Mouse (Mus musculus): ENCODE results near the gene Aldh3a2. TPM values are rescaled to one million over a fixed set of nuclear protein-coding genes. Genes with fewer than 3 reads are reported as not detected.
"Not testable (repeated sequence)": the region's sequence is repeated elsewhere in the genome, so short reads cannot be mapped to it uniquely, and the experiment has no call there.

The Aldh3a2 gene
- 21.8 and 30.2 TPM in 2 replicates for polyA plus RNA-seq (2014; fragmentation: Nextera tagmentation; extraction: Ambion mirVana)

DNA sequence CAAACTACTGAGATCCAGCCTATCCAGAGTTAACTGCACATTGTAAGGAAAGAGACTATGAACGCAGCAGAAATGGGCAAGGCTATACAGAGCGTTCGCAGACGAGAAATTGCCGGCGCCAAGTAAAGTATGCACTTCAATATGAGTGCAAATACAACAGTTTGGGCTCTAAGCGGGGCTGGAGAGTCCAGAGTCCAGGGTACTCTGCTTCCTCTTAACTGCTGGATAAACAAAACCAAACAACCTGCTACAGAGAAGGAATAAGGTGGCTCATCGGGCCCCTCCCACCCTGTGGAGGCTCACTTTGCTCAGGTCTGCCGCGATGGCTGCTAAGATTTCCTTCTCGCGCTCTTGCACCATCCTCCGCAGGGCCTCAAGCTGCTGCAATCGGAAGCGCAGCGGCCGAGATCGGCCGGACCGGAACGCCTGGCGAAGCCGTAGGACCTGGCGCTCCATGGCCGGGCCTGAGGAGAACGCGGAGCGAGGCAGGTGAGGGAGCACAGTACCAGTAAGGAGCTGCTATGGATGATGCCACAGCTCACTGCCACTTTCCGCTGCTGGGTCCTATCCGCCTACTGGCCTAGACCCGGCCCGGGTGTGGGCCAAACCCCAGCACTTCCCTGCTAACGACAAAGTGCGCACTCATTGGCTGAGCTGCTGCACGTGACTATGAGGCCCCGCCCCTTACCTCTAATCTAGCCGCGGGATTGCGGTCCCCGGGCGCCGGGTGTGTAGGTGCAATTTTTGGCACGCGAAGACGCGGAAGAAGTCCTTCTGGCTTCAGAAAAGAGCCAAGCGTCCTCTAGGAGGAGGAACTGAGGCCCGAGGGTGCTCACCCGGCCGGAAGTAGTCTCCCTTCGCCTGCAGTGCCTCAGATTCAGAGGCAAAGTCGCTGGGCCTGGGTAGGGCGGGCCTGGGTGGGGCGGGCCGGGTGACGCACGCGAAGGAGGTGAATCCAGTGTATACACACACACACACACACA is at the start of gene Aldh3a2:
Aldh3a2 (minus strand) TSS at position 914 of the 983 bp plus-strand sequence.
- WGBS: under 1% methylated on average over 58 of the region's 58 CpGs
- peak within 1 kb of the TSS; percentile 74 for H3K4me2 ChIP-seq (ENCODE audit: low read length)
- H3K27ac ChIP-seq (replicated peaks; ENCODE audit: low read depth, low read length): peak within 1 kb of the TSS; percentile 93
- H3K9ac ChIP-seq (replicated peaks; ENCODE audit: low read length): peak within 1 kb of the TSS; percentile 68
- H3K4me3 ChIP-seq (replicated peaks; ENCODE audit: low read depth, low read length): peak within 1 kb of the TSS; percentile 66
- H3K4me1 ChIP-seq (ENCODE audit: control insufficient read depth, insufficient read depth, low read length): peaks cover 8% of the 10 kb centered on the region
- DNase-seq: peak; percentile 96
- no peaks in the 10 kb centered on the region for H3K9me3 ChIP-seq (ENCODE audit: control insufficient read depth, low read length)
- H3K27me3 ChIP-seq (ENCODE audit: control insufficient read depth, insufficient read depth, low read length): no peaks in the 10 kb centered on the region
- peaks cover 13% of the 10 kb centered on the region for H3K36me3 ChIP-seq (ENCODE audit: control insufficient read depth, insufficient read depth, low read length)
- peak; percentile 99 for ATAC-seq (ENCODE audit: low FRiP score, low TSS enrichment)

DNA sequence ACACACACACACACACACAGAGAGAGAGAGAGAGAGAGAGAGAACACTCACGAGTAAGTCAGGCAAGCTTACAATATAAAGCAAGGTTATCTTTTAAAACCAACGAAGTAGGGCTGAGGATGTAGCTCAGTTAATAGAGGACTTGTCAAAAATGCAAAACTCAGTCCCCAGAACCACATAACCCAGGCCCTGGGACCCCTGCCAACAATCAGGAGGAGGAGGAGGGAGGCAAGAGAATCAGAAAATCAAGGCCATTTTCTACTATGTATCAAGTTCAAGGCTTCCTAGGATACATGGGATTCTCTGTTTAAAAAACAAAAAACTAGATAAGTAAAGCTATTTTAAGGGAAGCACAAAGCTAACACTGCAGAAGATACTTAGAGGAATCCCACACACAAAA is 49.6 kb upstream of the Aldh3a2 start:
- no peak for DNase-seq
- H3K36me3 ChIP-seq (ENCODE audit: control insufficient read depth, insufficient read depth, low read length): no peaks in the 10 kb centered on the region
- no peaks in the 10 kb centered on the region for H3K4me1 ChIP-seq (ENCODE audit: control insufficient read depth, insufficient read depth, low read length)
- no peak overlapping the region for H3K4me2 ChIP-seq (ENCODE audit: low read length)
- WGBS: 72% methylated on average over 2 of the region's 2 CpGs
- no peak overlapping the region for H3K9ac ChIP-seq (replicated peaks; ENCODE audit: low read length)
- no peak for ATAC-seq (ENCODE audit: low FRiP score, low TSS enrichment)
- no peak overlapping the region for H3K4me3 ChIP-seq (replicated peaks; ENCODE audit: low read depth, low read length)
- H3K27ac ChIP-seq (replicated peaks; ENCODE audit: low read depth, low read length): no peak overlapping the region
- H3K27me3 ChIP-seq (ENCODE audit: control insufficient read depth, insufficient read depth, low read length): no peaks in the 10 kb centered on the region
- H3K9me3 ChIP-seq (ENCODE audit: control insufficient read depth, low read length): no peaks in the 10 kb centered on the region

DNA sequence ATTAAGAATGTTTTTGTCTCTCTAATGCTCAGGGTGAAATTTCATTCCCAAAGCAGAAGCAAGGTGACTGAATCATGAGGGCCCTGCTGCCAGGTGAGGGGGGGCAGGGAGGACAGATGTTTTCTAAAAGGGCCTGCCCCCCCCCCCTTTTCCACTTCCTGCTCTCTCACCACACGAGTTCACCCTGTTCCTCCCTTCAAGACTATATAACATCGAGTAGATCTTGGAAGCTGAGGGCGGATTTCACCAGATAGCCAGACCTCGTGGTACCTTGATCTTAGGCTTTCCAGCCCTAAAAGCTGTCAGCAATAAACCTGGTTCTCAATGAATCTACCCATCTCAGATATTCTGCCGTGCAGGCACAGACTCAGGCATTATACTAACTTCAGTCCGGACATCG is 43.1 kb upstream of the Aldh3a2 start:
- Histone ChIP-seq H3K4me1 (ENCODE audit: control insufficient read depth, insufficient read depth, low read length) (no peaks in the 10 kb centered on the region), H3K9ac (replicated peaks; ENCODE audit: low read length) (no peak overlapping the region), H3K36me3 (ENCODE audit: control insufficient read depth, insufficient read depth, low read length) (no peaks in the 10 kb centered on the region), H3K4me3 (replicated peaks; ENCODE audit: low read depth, low read length) (no peak overlapping the region), H3K27ac (replicated peaks; ENCODE audit: low read depth, low read length) (no peak overlapping the region), H3K27me3 (ENCODE audit: control insufficient read depth, insufficient read depth, low read length) (no peaks in the 10 kb centered on the region), H3K4me2 (ENCODE audit: low read length) (no peak overlapping the region), H3K9me3 (ENCODE audit: control insufficient read depth, low read length) (0 out of 2 replicates have a peak, but pooled peaks cover 4% of the 10 kb centered on the region)
- 77% methylated on average over 7 of the region's 7 CpGs for WGBS
- DNase-seq (no peak), ATAC-seq (ENCODE audit: low FRiP score, low TSS enrichment) (no peak)

DNA sequence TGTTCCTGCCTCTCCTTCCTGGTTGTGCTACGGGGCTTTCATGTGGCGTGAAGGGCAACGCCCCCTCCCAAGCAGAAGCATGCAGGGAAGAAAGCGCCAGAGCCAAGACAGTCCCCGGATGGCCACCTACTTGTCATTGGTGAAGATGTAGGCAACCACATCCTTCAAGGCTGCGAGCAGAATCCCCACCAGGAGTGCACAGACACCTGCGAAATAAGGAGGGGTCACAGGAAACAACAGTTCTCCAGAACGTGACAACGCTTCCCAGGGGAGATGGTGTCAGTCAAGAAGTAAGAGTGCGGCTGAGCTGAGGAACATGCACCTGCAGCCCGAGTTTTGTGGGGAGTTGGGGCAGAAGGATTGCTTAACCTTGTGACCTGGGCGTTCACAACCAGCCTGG is 42.6 kb upstream of the Aldh3a2 start:
- Histone ChIP-seq H3K4me3 (replicated peaks; ENCODE audit: low read depth, low read length) (no peak overlapping the region), H3K4me2 (ENCODE audit: low read length) (no peak overlapping the region), H3K36me3 (ENCODE audit: control insufficient read depth, insufficient read depth, low read length) (no peaks in the 10 kb centered on the region), H3K4me1 (ENCODE audit: control insufficient read depth, insufficient read depth, low read length) (no peaks in the 10 kb centered on the region), H3K27ac (replicated peaks; ENCODE audit: low read depth, low read length) (no peak overlapping the region), H3K27me3 (ENCODE audit: control insufficient read depth, insufficient read depth, low read length) (no peaks in the 10 kb centered on the region), H3K9me3 (ENCODE audit: control insufficient read depth, low read length) (0 out of 2 replicates have a peak, but pooled peaks cover 4% of the 10 kb centered on the region), H3K9ac (replicated peaks; ENCODE audit: low read length) (no peak overlapping the region)
- 71% methylated on average over 12 of the region's 12 CpGs for WGBS
- ATAC-seq (ENCODE audit: low FRiP score, low TSS enrichment) (no peak), DNase-seq (no peak)

DNA sequence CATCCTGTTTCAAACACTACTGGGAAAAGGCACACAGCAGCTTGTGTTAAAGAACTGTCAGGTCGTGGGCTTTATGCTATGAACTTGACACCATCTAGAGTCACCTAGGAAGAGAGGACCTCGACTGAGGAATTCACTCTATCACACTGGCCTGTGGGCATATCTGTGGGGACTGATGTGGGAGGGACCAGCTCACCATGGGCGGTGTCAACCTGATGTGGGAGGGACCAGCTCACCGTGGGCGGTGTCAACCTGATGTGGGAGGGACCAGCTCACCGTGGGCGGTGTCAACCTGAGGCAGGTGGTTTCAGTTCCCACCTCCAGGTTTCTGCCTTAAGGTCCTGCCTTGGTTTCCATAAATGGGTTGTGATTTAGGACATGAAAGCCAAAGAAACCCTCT is 40.5 kb upstream of the Aldh3a2 start:
- Histone ChIP-seq H3K36me3 (ENCODE audit: control insufficient read depth, insufficient read depth, low read length) (no peaks in the 10 kb centered on the region), H3K4me3 (replicated peaks; ENCODE audit: low read depth, low read length) (no peak overlapping the region), H3K9ac (replicated peaks; ENCODE audit: low read length) (no peak overlapping the region), H3K4me2 (ENCODE audit: low read length) (no peak overlapping the region), H3K4me1 (ENCODE audit: control insufficient read depth, insufficient read depth, low read length) (no peaks in the 10 kb centered on the region), H3K27me3 (ENCODE audit: control insufficient read depth, insufficient read depth, low read length) (no peaks in the 10 kb centered on the region), H3K27ac (replicated peaks; ENCODE audit: low read depth, low read length) (no peak overlapping the region), H3K9me3 (ENCODE audit: control insufficient read depth, low read length) (0 out of 2 replicates have a peak, but pooled peaks cover 4% of the 10 kb centered on the region)
- DNase-seq: no peak
- no peak for ATAC-seq (ENCODE audit: low FRiP score, low TSS enrichment)
- 38% methylated on average over 7 of the region's 7 CpGs for WGBS

DNA sequence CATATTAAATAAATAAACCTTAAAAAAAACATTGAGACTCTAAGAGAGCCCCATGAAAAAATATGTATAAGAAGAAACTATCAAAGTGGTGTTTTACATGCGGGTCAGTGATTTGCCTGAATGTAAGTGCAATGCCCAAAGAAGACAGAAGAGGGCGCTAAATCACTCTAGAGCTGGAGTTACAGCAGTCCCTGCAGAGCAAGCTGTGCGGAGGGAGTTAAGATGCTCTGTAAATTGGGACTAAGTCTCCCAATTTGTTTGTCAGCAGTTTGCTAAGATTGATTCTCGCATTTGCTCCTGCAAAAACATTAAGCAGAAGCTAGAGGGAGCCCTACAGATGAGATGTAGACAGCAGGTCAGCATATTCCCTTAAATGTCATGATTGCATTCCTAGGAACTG is 38.1 kb upstream of the Aldh3a2 start:
- ATAC-seq (ENCODE audit: low FRiP score, low TSS enrichment) (no peak), DNase-seq (no peak)
- Histone ChIP-seq H3K27ac (replicated peaks; ENCODE audit: low read depth, low read length) (no peak overlapping the region), H3K27me3 (ENCODE audit: control insufficient read depth, insufficient read depth, low read length) (no peaks in the 10 kb centered on the region), H3K36me3 (ENCODE audit: control insufficient read depth, insufficient read depth, low read length) (no peaks in the 10 kb centered on the region), H3K4me1 (ENCODE audit: control insufficient read depth, insufficient read depth, low read length) (no peaks in the 10 kb centered on the region), H3K9ac (replicated peaks; ENCODE audit: low read length) (no peak overlapping the region), H3K4me2 (ENCODE audit: low read length) (no peak overlapping the region), H3K9me3 (ENCODE audit: control insufficient read depth, low read length) (0 out of 2 replicates have a peak, but pooled peaks cover 4% of the 10 kb centered on the region), H3K4me3 (replicated peaks; ENCODE audit: low read depth, low read length) (no peak overlapping the region)
- 81% methylated on average over 4 of the region's 4 CpGs for WGBS

DNA sequence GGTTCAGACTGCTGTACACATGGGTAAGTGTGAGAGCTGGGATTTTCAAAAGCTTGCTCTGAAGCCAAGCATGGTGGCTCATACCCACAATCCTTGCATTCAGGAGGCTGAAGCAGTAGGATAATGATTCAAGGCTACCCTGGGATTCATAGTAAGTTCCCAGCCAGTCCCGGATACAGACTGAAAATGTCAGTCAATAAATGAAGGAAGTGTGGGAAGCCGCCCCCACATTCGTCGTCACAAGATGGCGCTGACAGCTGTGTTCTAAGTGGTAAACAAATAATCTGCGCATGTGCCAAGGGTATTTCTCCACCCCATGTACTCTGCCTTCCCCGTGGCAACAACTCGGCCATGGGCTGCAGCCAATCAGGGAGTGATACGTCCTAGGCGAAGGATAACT is 37.3 kb upstream of the Aldh3a2 start:
- 98% methylated on average over 6 of the region's 10 CpGs for WGBS
- H3K36me3 ChIP-seq (ENCODE audit: control insufficient read depth, insufficient read depth, low read length); H3K4me3 ChIP-seq (replicated peaks; ENCODE audit: low read depth, low read length); H3K9me3 ChIP-seq (ENCODE audit: control insufficient read depth, low read length); H3K27me3 ChIP-seq (ENCODE audit: control insufficient read depth, insufficient read depth, low read length); H3K9ac ChIP-seq (replicated peaks; ENCODE audit: low read length); ATAC-seq (ENCODE audit: low FRiP score, low TSS enrichment); H3K27ac ChIP-seq (replicated peaks; ENCODE audit: low read depth, low read length); H3K4me1 ChIP-seq (ENCODE audit: control insufficient read depth, insufficient read depth, low read length); DNase-seq; H3K4me2 ChIP-seq (ENCODE audit: low read length): not testable (repeated sequence)

DNA sequence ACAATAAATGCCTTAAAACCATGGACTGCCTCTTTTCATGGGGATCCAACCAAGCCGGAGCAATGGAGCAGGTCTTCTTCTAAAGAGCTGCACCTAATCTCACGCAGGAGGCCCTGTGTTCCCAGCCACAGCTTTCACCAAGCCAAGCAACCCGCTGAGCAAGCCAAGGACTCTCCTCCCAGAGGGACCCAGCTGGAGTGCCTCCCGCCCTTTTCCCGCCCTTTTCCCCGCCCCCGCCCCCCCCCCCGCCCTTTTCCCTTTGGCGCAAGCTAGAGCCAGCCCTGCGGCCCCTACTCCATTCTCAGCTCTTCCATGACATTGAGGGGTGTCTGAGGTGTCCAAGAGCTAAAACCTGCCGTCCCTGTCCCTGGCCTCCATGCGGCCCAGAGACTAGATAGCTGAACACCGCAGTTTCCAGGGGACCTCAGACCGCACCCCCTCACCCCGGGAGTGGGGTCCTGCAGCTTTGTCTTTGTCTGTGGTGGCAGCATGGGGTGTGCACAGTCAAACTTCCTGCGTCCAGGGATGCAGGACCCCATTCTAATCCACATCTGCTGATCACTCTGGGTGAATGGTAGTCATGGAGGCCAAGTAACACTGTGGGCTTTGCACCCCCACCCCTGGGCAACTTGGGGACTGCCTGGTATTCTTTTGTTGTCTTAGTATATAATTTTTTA is 33.6 kb upstream of the Aldh3a2 start:
- DNase-seq (no peak), ATAC-seq (ENCODE audit: low FRiP score, low TSS enrichment) (no peak)
- no peaks in the 10 kb centered on the region for H3K36me3 ChIP-seq (ENCODE audit: control insufficient read depth, insufficient read depth, low read length)
- 16% methylated on average over 12 of the region's 16 CpGs for WGBS
- H3K9ac ChIP-seq (replicated peaks; ENCODE audit: low read length): no peak overlapping the region
- H3K4me1 ChIP-seq (ENCODE audit: control insufficient read depth, insufficient read depth, low read length): no peaks in the 10 kb centered on the region
- H3K9me3 ChIP-seq (ENCODE audit: control insufficient read depth, low read length): 0 out of 2 replicates have a peak, but pooled peaks cover 4% of the 10 kb centered on the region
- H3K27ac ChIP-seq (replicated peaks; ENCODE audit: low read depth, low read length): no peak overlapping the region
- no peak overlapping the region for H3K4me3 ChIP-seq (replicated peaks; ENCODE audit: low read depth, low read length)
- no peaks in the 10 kb centered on the region for H3K27me3 ChIP-seq (ENCODE audit: control insufficient read depth, insufficient read depth, low read length)
- no peak overlapping the region for H3K4me2 ChIP-seq (ENCODE audit: low read length)

Measured in midbrain, embryonic 14.5 days (tissue).